Mouse (Mus musculus) heart, embryonic 11.5 days (tissue): Measurements from ENCODE around the gene Rnf145. TPM values are rescaled to one million over a fixed set of nuclear protein-coding genes. Genes with fewer than 3 reads are reported as not detected.

Source experiments
- ATAC-seq: fragments of 200-750 bp; cut with Nextera tagmentation; replicated peaks from 2 replicates; pipeline ENCODE4 v1.8.0; 2017; ENCODE audit warnings: moderate library complexity; ENCODE audit not compliant: insufficient number of reproducible peaks, low FRiP score, low TSS enrichment
- H3K27ac ChIP-seq: fragments of 300-500 bp; sonication (generic); 2 replicates; pipeline ENCODE4 v1.5.1; 2014; ENCODE audit warnings: mild to moderate bottlenecking, low read depth, low read length
- H3K27me3 ChIP-seq: fragments of 300-500 bp; sonication (generic); 2 replicates; pipeline ENCODE4 v1.6.1; 2014; ENCODE audit warnings: mild to moderate bottlenecking, low read length, mixed read lengths; ENCODE audit not compliant: control insufficient read depth, insufficient read depth
- H3K36me3 ChIP-seq: fragments of 300-500 bp; sonication (generic); 2 replicates; pipeline ENCODE4 v1.6.1; 2014; ENCODE audit warnings: mild to moderate bottlenecking, low read length, moderate library complexity, mixed read lengths; ENCODE audit not compliant: control insufficient read depth, insufficient read depth
- H3K4me1 ChIP-seq: fragments of 300-500 bp; sonication (generic); 2 replicates; pipeline ENCODE4 v1.6.1; 2014; ENCODE audit warnings: low read length; ENCODE audit not compliant: control insufficient read depth, insufficient read depth
- H3K4me2 ChIP-seq: fragments of 300-500 bp; sonication (generic); 2 replicates; pipeline ENCODE4 v1.6.1; 2014; ENCODE audit warnings: mild to moderate bottlenecking, moderate library complexity
- H3K4me3 ChIP-seq: fragments of 300-500 bp; sonication (generic); 2 replicates; pipeline ENCODE4 v1.5.1; 2014; ENCODE audit warnings: low read depth, low read length
- H3K9ac ChIP-seq: fragments of 300-500 bp; sonication (generic); 2 replicates; pipeline ENCODE4 v1.6.1; 2014; ENCODE audit warnings: mild to moderate bottlenecking, low read depth, low read length, moderate library complexity
- H3K9me3 ChIP-seq: fragments of 300-500 bp; sonication (generic); replicated peaks from 2 replicates; pipeline ENCODE4 v1.6.1; 2016; ENCODE audit warnings: low read length; ENCODE audit not compliant: control insufficient read depth
- WGBS: fragments of 180-500 bp; shearing (Covaris S2); extraction: QIAGEN DNeasy Blood & Tissue Kit; methylation state at CpG from one replicate; pipeline ENCODE4 v1.1.7; 2014; ENCODE audit not compliant: insufficient replicate concordance; 5-methylcytosine and 5-hydroxymethylcytosine counted together
- polyA plus RNA-seq: library from polyadenylated mRNA; unstranded; fragments of >200 nt; fragmentation: Nextera tagmentation; extraction: Ambion mirVana; gene quantifications from 2 replicates; pipeline ENCODE4 v1.2.1, GENCODE M21; 2014

The Rnf145 gene
- 60.4 and 64.4 TPM in 2 replicates for polyA plus RNA-seq

GRCm38 (mm10) chr11:44518281-44519095 is at the start of gene Rnf145:
TSS of gene Rnf145 (plus strand) at chr11:44518964.
- peak; percentile 81 for ATAC-seq
- no peaks in the 10 kb centered on the region for H3K9me3 ChIP-seq
- H3K27ac ChIP-seq, result peak within 1 kb of the TSS; percentile 97
- H3K36me3 ChIP-seq, result no peaks in the 10 kb centered on the region
- H3K27me3 ChIP-seq, result no peaks in the 10 kb centered on the region
- H3K9ac ChIP-seq, result peak within 1 kb of the TSS; percentile 96
- H3K4me1 ChIP-seq, result peaks cover 8% of the 10 kb centered on the region; the same call in 1 of the 2 replicates
- WGBS, result 2% methylated on average over 64 of the region's 70 CpGs
- H3K4me2 ChIP-seq, result peak within 1 kb of the TSS; percentile 75
- H3K4me3 ChIP-seq, result peak within 1 kb of the TSS; percentile 99

GRCm38 (mm10) chr11:44469646-44470431 is 48.9 kb upstream of the Rnf145 start:
- H3K4me2 ChIP-seq, result peak overlapping the region; percentile 83
- H3K4me1 ChIP-seq, result peaks cover 8% of the 10 kb centered on the region; the same call in 1 of the 2 replicates
- no peaks in the 10 kb centered on the region for H3K36me3 ChIP-seq
- no peaks in the 10 kb centered on the region for H3K27me3 ChIP-seq
- peak overlapping the region; percentile 97 for H3K27ac ChIP-seq
- H3K9me3 ChIP-seq, result no peaks in the 10 kb centered on the region
- H3K9ac ChIP-seq, result peak overlapping the region; percentile 82
- peak overlapping the region; percentile 88 for H3K4me3 ChIP-seq
- WGBS, result under 1% methylated on average over 59 of the region's 59 CpGs
- peak; percentile 65 for ATAC-seq

- Histone ChIP-seq H3K27ac (peak within 1 kb of the TSS; percentile 97), H3K27me3 (no peaks in the 10 kb centered on the region), H3K36me3 (no peaks in the 10 kb centered on the region), H3K9ac (peak within 1 kb of the TSS; percentile 82), H3K4me2 (peak within 1 kb of the TSS; percentile 83), H3K4me3 (peak within 1 kb of the TSS; percentile 88), H3K4me1 (peaks cover 8% of the 10 kb centered on the region; the same call in 1 of the 2 replicates), H3K9me3 (no peaks in the 10 kb centered on the region)
- under 1% methylated on average over 54 of the region's 54 CpGs for WGBS
- peak; percentile 88 for ATAC-seq
Measured at GRCm38 (mm10) chr11:44470432-44471336, 48.1 kb upstream of the Rnf145 start, which contains the start of gene Ublcp1. TSS of gene Ublcp1 (minus strand) at chr11:44470498.

GRCm38 (mm10) chr11:44471337-44471995 is 47.3 kb upstream of the Rnf145 start:
- WGBS, result 18% methylated on average over 4 of the region's 4 CpGs
- ATAC-seq, result no peak
- Histone ChIP-seq H3K9ac (peak overlapping the region; percentile 82), H3K27me3 (no peaks in the 10 kb centered on the region), H3K27ac (peak overlapping the region; percentile 97), H3K4me1 (peaks cover 8% of the 10 kb centered on the region; the same call in 1 of the 2 replicates), H3K9me3 (no peaks in the 10 kb centered on the region), H3K4me2 (peak overlapping the region; percentile 83), H3K36me3 (no peaks in the 10 kb centered on the region), H3K4me3 (peak overlapping the region; percentile 88)

- Histone ChIP-seq H3K9ac (no peak overlapping the region), H3K4me1 (0 out of 2 replicates have a peak, but pooled peaks cover 5% of the 10 kb centered on the region), H3K36me3 (no peaks in the 10 kb centered on the region), H3K9me3 (no peaks in the 10 kb centered on the region), H3K27ac (no peak overlapping the region), H3K27me3 (no peaks in the 10 kb centered on the region), H3K4me2 (no peak overlapping the region), H3K4me3 (no peak overlapping the region)
- 66% methylated on average over 3 of the region's 3 CpGs for WGBS
- no peak for ATAC-seq
Measured at GRCm38 (mm10) chr11:44475467-44475866, 43.3 kb upstream of the Rnf145 start.

GRCm38 (mm10) chr11:44476445-44476844 is 42.3 kb upstream of the Rnf145 start:
- Histone ChIP-seq H3K36me3 (no peaks in the 10 kb centered on the region), H3K4me1 (0 out of 2 replicates have a peak, but pooled peaks cover 3% of the 10 kb centered on the region), H3K9ac (no peak overlapping the region), H3K9me3 (no peaks in the 10 kb centered on the region), H3K27ac (no peak overlapping the region), H3K27me3 (no peaks in the 10 kb centered on the region), H3K4me3 (no peak overlapping the region), H3K4me2 (no peak overlapping the region)
- 68% methylated on average over 2 of the region's 2 CpGs for WGBS
- ATAC-seq, result no peak

GRCm38 (mm10) chr11:44478382-44478781 is 40.4 kb upstream of the Rnf145 start:
- 77% methylated on average over 4 of the region's 4 CpGs for WGBS

More at GRCm38 (mm10) chr11:44478382-44478781, 40.4 kb upstream of the Rnf145 start:
- Histone ChIP-seq H3K36me3 (no peaks in the 10 kb centered on the region), H3K4me3 (no peak overlapping the region), H3K9ac (no peak overlapping the region), H3K9me3 (no peaks in the 10 kb centered on the region), H3K4me2 (no peak overlapping the region), H3K4me1 (no peaks in the 10 kb centered on the region), H3K27me3 (no peaks in the 10 kb centered on the region), H3K27ac (no peak overlapping the region)
- no peak for ATAC-seq
